Mouse (Mus musculus): ENCODE results near the gene Crtac1. TPM values are rescaled to one million over a fixed set of nuclear protein-coding genes. Genes with fewer than 3 reads are reported as not detected.
A peak's percentile ranks its signal among the peaks of the same experiment; 100 is the strongest.

Crtac1 gene
- polyA plus RNA-seq, 1 experiment from 2014 or later: 8.8 TPM

GRCm38 (mm10) chr19:42256611-42257240 is 174.9 kb downstream of the Crtac1 start:
- Histone ChIP-seq H3K27me3 (peaks cover 14% of the 10 kb centered on the region), H3K4me2 (replicated peaks) (peak overlapping the region; percentile 58; the same call in 1 of the 2 replicates), H3K9me3 (replicated peaks) (no peaks in the 10 kb centered on the region), H3K36me3 (no peaks in the 10 kb centered on the region), H3K9ac (no peak overlapping the region), H3K4me3 (replicated peaks) (peak overlapping the region; percentile 38; the same call in 1 of the 2 replicates), H3K27ac (replicated peaks) (no peak overlapping the region), H3K4me1 (peaks cover 9% of the 10 kb centered on the region)
- WGBS: 73% methylated on average over 12 of the region's 12 CpGs
- no peak for ATAC-seq (ENCODE audit: insufficient number of reproducible peaks, low FRiP score, low TSS enrichment, low read depth)

DNA sequence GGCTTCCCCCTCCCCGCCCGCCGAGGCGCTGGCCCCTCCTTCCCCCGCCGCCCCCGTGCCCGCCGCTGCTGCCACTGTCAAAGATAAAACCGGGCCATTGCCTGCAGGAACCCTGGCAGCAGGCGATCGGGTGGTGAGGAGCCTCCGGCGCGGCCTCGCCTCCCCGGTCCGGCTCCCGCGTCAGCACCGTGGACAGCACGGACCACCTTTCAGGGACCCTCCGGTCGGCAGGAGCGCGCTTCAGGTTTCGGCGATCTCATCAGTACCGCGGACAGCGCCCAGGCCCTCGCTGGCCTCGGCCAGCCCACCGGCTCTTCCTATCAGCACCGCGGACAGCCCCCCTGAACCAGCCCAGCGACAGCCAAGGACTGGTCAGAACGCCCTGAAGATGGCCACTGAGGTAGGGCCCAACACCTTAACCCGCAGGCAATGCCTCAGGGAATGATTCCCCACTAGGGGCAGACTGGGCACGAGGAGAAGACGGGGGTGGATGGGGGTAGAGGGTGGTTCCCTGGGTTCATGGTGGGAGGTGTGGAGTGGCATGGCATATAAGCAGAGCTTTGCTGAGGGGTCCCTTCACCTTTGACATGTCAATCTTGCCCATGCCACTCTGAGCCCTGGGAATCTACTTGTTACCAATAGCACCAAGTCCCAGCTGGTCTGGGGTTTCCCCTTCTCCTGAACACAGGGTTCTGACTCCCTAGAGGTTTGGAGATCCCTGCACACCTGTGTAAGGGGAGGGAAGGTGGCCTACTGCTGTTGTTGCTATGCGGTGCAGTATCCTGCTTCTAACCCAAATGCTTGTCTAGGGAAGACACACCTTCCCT is 175.6 kb downstream of the Crtac1 start:
- H3K27me3 ChIP-seq: peaks cover 14% of the 10 kb centered on the region
- peaks cover 9% of the 10 kb centered on the region for H3K4me1 ChIP-seq
- H3K36me3 ChIP-seq: no peaks in the 10 kb centered on the region
- no peak overlapping the region for H3K9ac ChIP-seq
- peak overlapping the region; percentile 58 for H3K4me2 ChIP-seq (replicated peaks)
- 4% methylated on average over 30 of the region's 42 CpGs for WGBS
- peak overlapping the region; percentile 38 for H3K4me3 ChIP-seq (replicated peaks)
- ATAC-seq (ENCODE audit: insufficient number of reproducible peaks, low FRiP score, low TSS enrichment, low read depth): peak; percentile 78
- no peaks in the 10 kb centered on the region for H3K9me3 ChIP-seq (replicated peaks)
- H3K27ac ChIP-seq (replicated peaks): no peak overlapping the region

DNA sequence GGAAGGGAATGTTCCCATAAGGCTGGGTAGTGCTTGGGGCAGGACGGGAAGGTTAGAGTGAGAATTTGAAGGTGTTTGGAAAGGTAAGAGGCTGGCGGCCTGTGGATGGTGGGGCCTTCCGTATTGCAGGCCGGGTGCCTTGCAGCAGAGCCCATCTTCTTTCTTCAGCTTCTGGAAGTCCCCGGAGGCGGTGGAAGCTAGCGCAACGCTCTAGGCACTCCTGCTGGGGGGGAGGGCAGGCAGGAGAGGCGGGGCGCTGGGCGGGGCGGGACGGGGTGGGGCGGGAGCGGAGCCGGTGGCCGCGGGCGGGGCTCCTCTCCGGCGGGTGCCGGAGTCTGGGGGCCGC is 176.2 kb downstream of the Crtac1 start:
- peak overlapping the region; percentile 58 for H3K4me2 ChIP-seq (replicated peaks)
- no peak overlapping the region for H3K27ac ChIP-seq (replicated peaks)
- H3K27me3 ChIP-seq: peaks cover 14% of the 10 kb centered on the region
- H3K9ac ChIP-seq: no peak overlapping the region
- peak; percentile 37; the same call in 1 of the 2 replicates for ATAC-seq (ENCODE audit: insufficient number of reproducible peaks, low FRiP score, low TSS enrichment, low read depth)
- H3K36me3 ChIP-seq: no peaks in the 10 kb centered on the region
- H3K4me3 ChIP-seq (replicated peaks): peak overlapping the region; percentile 38
- peaks cover 9% of the 10 kb centered on the region for H3K4me1 ChIP-seq
- 2% methylated on average over 18 of the region's 23 CpGs for WGBS
- no peaks in the 10 kb centered on the region for H3K9me3 ChIP-seq (replicated peaks)

- no peak overlapping the region for H3K27ac ChIP-seq (replicated peaks)
- H3K27me3 ChIP-seq: peaks cover 15% of the 10 kb centered on the region
- H3K9me3 ChIP-seq (replicated peaks): no peaks in the 10 kb centered on the region
- ATAC-seq (ENCODE audit: insufficient number of reproducible peaks, low FRiP score, low TSS enrichment, low read depth): no peak
- 48% methylated on average over 11 of the region's 11 CpGs for WGBS
- peaks cover under 1% of the 10 kb centered on the region for H3K4me1 ChIP-seq
- no peaks in the 10 kb centered on the region for H3K36me3 ChIP-seq
- H3K4me3 ChIP-seq (replicated peaks): no peak overlapping the region
- no peak overlapping the region for H3K4me2 ChIP-seq (replicated peaks)
- H3K9ac ChIP-seq: no peak overlapping the region
Observed at GRCm38 (mm10) chr19:42249976-42250914, 181.3 kb downstream of the Crtac1 start.

GRCm38 (mm10) chr19:42247519-42247918 is 184.1 kb downstream of the Crtac1 start, which contains the start of gene Golga7b:
TSS of gene Golga7b (plus strand) at chr19:42247574.
- no peak within 1 kb of the TSS for H3K4me2 ChIP-seq (replicated peaks)
- WGBS: 80% methylated on average over 3 of the region's 3 CpGs
- H3K27ac ChIP-seq (replicated peaks): no peak within 1 kb of the TSS
- H3K4me1 ChIP-seq: no peaks in the 10 kb centered on the region
- ATAC-seq (ENCODE audit: insufficient number of reproducible peaks, low FRiP score, low TSS enrichment, low read depth): no peak
- H3K36me3 ChIP-seq: no peaks in the 10 kb centered on the region
- no peaks in the 10 kb centered on the region for H3K9me3 ChIP-seq (replicated peaks)
- no peak within 1 kb of the TSS for H3K9ac ChIP-seq
- H3K4me3 ChIP-seq (replicated peaks): no peak within 1 kb of the TSS
- peaks cover 5% of the 10 kb centered on the region; the same call in 1 of the 2 replicates for H3K27me3 ChIP-seq

- no peaks in the 10 kb centered on the region for H3K36me3 ChIP-seq
- H3K4me3 ChIP-seq (replicated peaks): no peak overlapping the region
- H3K27me3 ChIP-seq: peaks cover 5% of the 10 kb centered on the region; the same call in 1 of the 2 replicates
- no peaks in the 10 kb centered on the region for H3K4me1 ChIP-seq
- no peak for ATAC-seq (ENCODE audit: insufficient number of reproducible peaks, low FRiP score, low TSS enrichment, low read depth)
- no peaks in the 10 kb centered on the region for H3K9me3 ChIP-seq (replicated peaks)
- WGBS: 39% methylated on average over 5 of the region's 5 CpGs
- no peak overlapping the region for H3K9ac ChIP-seq
- H3K4me2 ChIP-seq (replicated peaks): no peak overlapping the region
- no peak overlapping the region for H3K27ac ChIP-seq (replicated peaks)
Observed at GRCm38 (mm10) chr19:42246626-42247025, 185.0 kb downstream of the Crtac1 start.

DNA sequence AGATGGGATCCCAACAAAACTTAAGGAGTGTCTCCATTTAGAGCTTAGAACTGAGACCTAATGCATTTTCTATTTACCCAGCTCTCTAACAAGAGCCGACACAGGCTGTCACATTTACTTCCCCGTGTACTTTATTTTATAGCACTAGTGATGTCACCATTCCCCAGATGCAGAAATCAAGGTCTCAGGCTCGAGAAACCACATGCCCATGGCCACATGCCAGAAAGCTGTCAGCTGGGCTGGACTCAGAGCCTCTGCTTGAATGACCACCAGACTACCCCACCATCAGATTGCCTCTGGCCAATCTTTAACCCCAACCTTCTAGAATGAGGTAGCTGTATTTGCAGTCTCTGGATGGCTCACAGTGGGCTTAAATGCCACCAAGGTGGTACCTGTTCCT is 188.2 kb downstream of the Crtac1 start:
- no peak for ATAC-seq (ENCODE audit: insufficient number of reproducible peaks, low FRiP score, low TSS enrichment, low read depth)
- H3K27me3 ChIP-seq: peaks cover 5% of the 10 kb centered on the region; the same call in 1 of the 2 replicates
- no peak overlapping the region for H3K9ac ChIP-seq
- H3K4me1 ChIP-seq: peaks cover 6% of the 10 kb centered on the region
- H3K4me3 ChIP-seq (replicated peaks): no peak overlapping the region
- 51% methylated on average over 3 of the region's 3 CpGs for WGBS
- H3K36me3 ChIP-seq: no peaks in the 10 kb centered on the region
- no peak overlapping the region for H3K4me2 ChIP-seq (replicated peaks)
- H3K27ac ChIP-seq (replicated peaks): no peak overlapping the region
- no peaks in the 10 kb centered on the region for H3K9me3 ChIP-seq (replicated peaks)

GRCm38 (mm10) chr19:42240881-42241280 is 190.7 kb downstream of the Crtac1 start:
- 25% methylated on average over 8 of the region's 8 CpGs for WGBS
- Histone ChIP-seq H3K36me3 (no peaks in the 10 kb centered on the region), H3K4me2 (replicated peaks) (no peak overlapping the region), H3K9ac (no peak overlapping the region), H3K27me3 (no peaks in the 10 kb centered on the region), H3K4me3 (replicated peaks) (no peak overlapping the region), H3K27ac (replicated peaks) (no peak overlapping the region), H3K4me1 (peaks cover 10% of the 10 kb centered on the region), H3K9me3 (replicated peaks) (no peaks in the 10 kb centered on the region)
- no peak for ATAC-seq (ENCODE audit: insufficient number of reproducible peaks, low FRiP score, low TSS enrichment, low read depth)

DNA sequence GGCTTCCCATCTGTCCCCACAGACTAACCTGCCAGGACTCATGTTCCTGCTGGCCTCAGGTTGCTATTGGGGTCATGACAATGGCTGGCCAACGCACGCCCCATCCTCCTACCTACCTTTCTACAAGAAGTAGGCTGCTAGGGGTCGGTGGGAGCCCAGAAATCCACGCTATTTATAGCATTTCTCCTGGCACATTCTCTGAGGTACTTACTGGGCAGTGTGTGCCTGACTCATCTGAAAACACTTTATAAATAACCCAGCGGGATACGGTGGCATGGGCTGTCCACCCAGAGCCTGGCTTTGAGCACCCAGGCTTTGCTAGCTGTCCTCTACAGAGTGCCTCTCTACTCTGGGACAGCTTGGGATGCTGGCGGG is 193.3 kb downstream of the Crtac1 start:
- ATAC-seq (ENCODE audit: insufficient number of reproducible peaks, low FRiP score, low TSS enrichment, low read depth): no peak
- Histone ChIP-seq H3K36me3 (no peaks in the 10 kb centered on the region), H3K9me3 (replicated peaks) (no peaks in the 10 kb centered on the region), H3K9ac (no peak overlapping the region), H3K4me3 (replicated peaks) (no peak overlapping the region), H3K27ac (replicated peaks) (no peak overlapping the region), H3K4me2 (replicated peaks) (no peak overlapping the region), H3K4me1 (peaks cover 10% of the 10 kb centered on the region), H3K27me3 (no peaks in the 10 kb centered on the region)
- WGBS: 64% methylated on average over 7 of the region's 7 CpGs

DNA sequence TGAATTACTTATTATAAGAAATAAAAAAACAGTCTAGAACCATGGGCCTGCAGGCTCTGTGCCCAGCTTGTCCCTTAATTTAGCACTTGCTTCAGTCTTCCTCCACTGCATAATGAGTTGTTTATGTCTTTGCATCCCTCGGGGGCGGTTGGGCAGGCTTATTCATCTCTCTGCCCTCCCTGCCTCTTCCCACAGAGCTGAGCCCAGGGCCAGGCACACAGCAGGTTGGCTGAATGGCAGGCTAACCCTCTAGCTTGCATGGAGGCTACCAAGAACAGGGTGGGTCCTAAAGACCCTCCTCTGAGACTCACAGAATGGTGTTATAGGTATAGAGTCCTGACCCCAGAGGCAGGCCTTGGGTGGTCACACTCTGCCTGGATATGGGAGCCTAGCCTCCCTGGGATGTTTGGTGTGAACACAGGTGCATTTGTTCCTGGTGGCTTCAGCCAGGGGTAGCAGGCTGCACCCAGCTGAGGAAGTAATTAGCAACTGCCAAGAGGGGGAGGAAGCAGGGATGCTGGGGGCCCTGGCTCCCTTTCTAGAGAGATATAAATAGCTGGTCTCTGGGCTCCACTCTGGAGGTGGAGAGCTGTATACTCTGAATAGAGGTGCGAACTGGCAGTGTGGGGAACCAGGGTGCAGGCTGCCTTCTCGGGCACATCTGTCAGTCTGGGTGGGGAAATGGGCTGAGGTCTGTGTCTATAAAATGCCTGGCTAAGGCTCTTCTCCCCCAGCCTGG is 193.8 kb downstream of the Crtac1 start:
- no peaks in the 10 kb centered on the region for H3K27me3 ChIP-seq
- H3K9ac ChIP-seq: no peak overlapping the region
- H3K36me3 ChIP-seq: no peaks in the 10 kb centered on the region
- peak; percentile 58 for ATAC-seq (ENCODE audit: insufficient number of reproducible peaks, low FRiP score, low TSS enrichment, low read depth)
- no peak overlapping the region for H3K4me2 ChIP-seq (replicated peaks)
- H3K4me1 ChIP-seq: peaks cover 10% of the 10 kb centered on the region
- 22% methylated on average over 4 of the region's 4 CpGs for WGBS
- no peak overlapping the region for H3K27ac ChIP-seq (replicated peaks)
- H3K9me3 ChIP-seq (replicated peaks): no peaks in the 10 kb centered on the region
- H3K4me3 ChIP-seq (replicated peaks): no peak overlapping the region

Measured in embryonic facial prominence, embryonic 15.5 days (tissue).